Mouse (Mus musculus) stomach, postnatal 0 days (tissue): ENCODE results near the gene Arx. TPM values are rescaled to one million over a fixed set of nuclear protein-coding genes. Genes with fewer than 3 reads are reported as not detected.
A peak's percentile ranks its signal among the peaks of the same experiment; 100 is the strongest.

Experiments
- ATAC-seq: fragments of 200-750 bp; cut with Nextera tagmentation; 2 replicates; pipeline ENCODE4 v1.8.0; 2017; ENCODE audit not compliant: low FRiP score, low TSS enrichment
- DNase-seq: peaks from one replicate; pipeline ENCODE4 v3.0.0-alpha.2; 2016; ENCODE audit warnings: low spot score
- H3K27ac ChIP-seq: fragments of 300-500 bp; sonication (generic); replicated peaks from 2 replicates; pipeline ENCODE4 v1.5.1; 2014; ENCODE audit warnings: mild to moderate bottlenecking, control low read depth
- H3K27me3 ChIP-seq: fragments of 300-500 bp; sonication (generic); 2 replicates; pipeline ENCODE4 v1.6.1; 2014; ENCODE audit warnings: low read length; ENCODE audit not compliant: control insufficient read depth, insufficient read depth
- H3K36me3 ChIP-seq: fragments of 300-500 bp; sonication (generic); 2 replicates; pipeline ENCODE4 v1.6.1; 2014; ENCODE audit warnings: low read length, mixed read lengths; ENCODE audit not compliant: control insufficient read depth, insufficient read depth
- H3K4me1 ChIP-seq: fragments of 300-500 bp; sonication (generic); replicated peaks from 2 replicates; pipeline ENCODE4 v1.6.1; 2014; ENCODE audit warnings: antibody characterized with exemption; ENCODE audit not compliant: control insufficient read depth, insufficient read depth
- H3K4me2 ChIP-seq: fragments of 300-500 bp; sonication (generic); replicated peaks from 2 replicates; pipeline ENCODE4 v1.6.1; 2014; ENCODE audit warnings: low read depth, mild to moderate bottlenecking, control low read depth, moderate library complexity
- H3K4me3 ChIP-seq: fragments of 300-500 bp; sonication (generic); 2 replicates; pipeline ENCODE4 v1.5.1; 2014; ENCODE audit warnings: low read depth, low read length, control low read depth
- H3K9ac ChIP-seq: fragments of 300-500 bp; sonication (generic); 2 replicates; pipeline ENCODE4 v1.6.1; 2014; ENCODE audit warnings: mild to moderate bottlenecking, low read length, control low read depth, mixed read lengths
- H3K9me3 ChIP-seq: fragments of 300-500 bp; sonication (generic); 2 replicates; pipeline ENCODE4 v1.6.1; 2016; ENCODE audit warnings: low read length; ENCODE audit not compliant: control insufficient read depth
- CTCF ChIP-seq: IDR thresholded peaks from 2 replicates; pipeline ENCODE4 v1.5.1; 2016; ENCODE audit warnings: antibody characterized with exemption, low read depth, mild to moderate bottlenecking, moderate library complexity
- EP300 ChIP-seq: optimal IDR thresholded peaks from 2 replicates; pipeline ENCODE3; 2016; ENCODE audit warnings: antibody characterized with exemption
- WGBS: fragments of 180-500 bp; shearing (Covaris S2); extraction: QIAGEN DNeasy Blood & Tissue Kit; methylation state at CpG from one replicate; pipeline ENCODE4 v1.1.7; 2014; 5-methylcytosine and 5-hydroxymethylcytosine counted together
- polyA plus RNA-seq: library from polyadenylated mRNA; unstranded; fragments of >200 nt; fragmentation: Nextera tagmentation; extraction: Ambion mirVana; gene quantifications from 2 replicates; pipeline ENCODE4 v1.2.1, GENCODE M21; 2015

Gene Arx
- polyA plus RNA-seq, result 0.32 and 0.36 TPM in 2 replicates

GRCm38 (mm10) chrX:93286291-93286893 is at the start of gene Arx:
Gene Arx (plus strand): TSS chrX:93286445.
- no peaks in the 10 kb centered on the region for H3K4me1 ChIP-seq
- H3K27ac ChIP-seq, result no peak within 1 kb of the TSS
- ATAC-seq (peak; percentile 84), DNase-seq (peak; percentile 62)
- no peaks in the 10 kb centered on the region for H3K36me3 ChIP-seq
- H3K9me3 ChIP-seq, result no peaks in the 10 kb centered on the region
- no peak within 1 kb of the TSS for H3K9ac ChIP-seq
- no peak within 1 kb of the TSS for H3K4me3 ChIP-seq
- WGBS, result 16% methylated on average over 28 of the region's 31 CpGs
- no peak within 1 kb of the TSS for H3K4me2 ChIP-seq
- peaks cover 2% of the 10 kb centered on the region; the same call in 1 of the 2 replicates for H3K27me3 ChIP-seq
- TF ChIP-seq EP300 (no peak), CTCF (no peak)

- Histone ChIP-seq H3K9me3 (no peaks in the 10 kb centered on the region), H3K4me2 (no peak overlapping the region), H3K36me3 (no peaks in the 10 kb centered on the region), H3K4me1 (no peaks in the 10 kb centered on the region), H3K27me3 (no peaks in the 10 kb centered on the region), H3K9ac (no peak overlapping the region), H3K27ac (no peak overlapping the region), H3K4me3 (no peak overlapping the region)
- no peak for DNase-seq
- ATAC-seq, result no peak
- TF ChIP-seq EP300 (no peak), CTCF (no peak)
- WGBS, result 81% methylated on average over 1 of the region's 1 CpGs
Observed at GRCm38 (mm10) chrX:93251329-93251728, 34.9 kb upstream of the Arx start.

GRCm38 (mm10) chrX:93275689-93276088 is 10.6 kb upstream of the Arx start:
- Histone ChIP-seq H3K27ac (no peak overlapping the region), H3K4me3 (no peak overlapping the region), H3K9me3 (no peaks in the 10 kb centered on the region), H3K4me1 (no peaks in the 10 kb centered on the region), H3K27me3 (no peaks in the 10 kb centered on the region), H3K4me2 (no peak overlapping the region), H3K36me3 (no peaks in the 10 kb centered on the region), H3K9ac (no peak overlapping the region)
- WGBS, result 42% methylated on average over 3 of the region's 3 CpGs
- TF ChIP-seq CTCF (no peak), EP300 (no peak)
- DNase-seq (no peak), ATAC-seq (no peak)

- H3K9ac ChIP-seq, result no peak overlapping the region
- no peak for ATAC-seq
- no peak overlapping the region for H3K4me3 ChIP-seq
- no peaks in the 10 kb centered on the region for H3K36me3 ChIP-seq
- no peaks in the 10 kb centered on the region for H3K9me3 ChIP-seq
- no peak for DNase-seq
- 27% methylated on average over 8 of the region's 11 CpGs for WGBS
- no peak overlapping the region for H3K4me2 ChIP-seq
- TF ChIP-seq EP300, result no peak
- TF ChIP-seq CTCF, result no peak
- H3K4me1 ChIP-seq, result no peaks in the 10 kb centered on the region
- no peaks in the 10 kb centered on the region for H3K27me3 ChIP-seq
- H3K27ac ChIP-seq, result no peak overlapping the region
Observed at GRCm38 (mm10) chrX:93279940-93280339, 6.3 kb upstream of the Arx start.

- 21% methylated on average over 23 of the region's 23 CpGs for WGBS
- Histone ChIP-seq H3K27me3 (no peaks in the 10 kb centered on the region), H3K4me1 (no peaks in the 10 kb centered on the region), H3K36me3 (no peaks in the 10 kb centered on the region), H3K27ac (no peak overlapping the region), H3K4me2 (no peak overlapping the region), H3K9me3 (no peaks in the 10 kb centered on the region), H3K9ac (no peak overlapping the region), H3K4me3 (no peak overlapping the region)
- TF ChIP-seq CTCF, result peak; percentile 65
- TF ChIP-seq EP300, result no peak
- ATAC-seq (no peak), DNase-seq (peak; percentile 57)
Observed at GRCm38 (mm10) chrX:93281028-93281723, 5.1 kb upstream of the Arx start.

- Histone ChIP-seq H3K4me3 (no peak overlapping the region), H3K4me2 (no peak overlapping the region)
Observed at GRCm38 (mm10) chrX:93281756-93282155, 4.5 kb upstream of the Arx start.

More at GRCm38 (mm10) chrX:93281756-93282155, 4.5 kb upstream of the Arx start:
- no peak overlapping the region for H3K27ac ChIP-seq
- no peaks in the 10 kb centered on the region for H3K27me3 ChIP-seq
- no peaks in the 10 kb centered on the region for H3K36me3 ChIP-seq
- WGBS, result 14% methylated on average over 5 of the region's 5 CpGs
- no peak for TF ChIP-seq EP300
- TF ChIP-seq CTCF, result no peak
- H3K9me3 ChIP-seq, result no peaks in the 10 kb centered on the region
- H3K4me1 ChIP-seq, result no peaks in the 10 kb centered on the region
- no peak for DNase-seq
- no peak overlapping the region for H3K9ac ChIP-seq
- no peak for ATAC-seq
